ENCODE assay signal across 18 mouse cellular contexts in the genomic region with DNA sequence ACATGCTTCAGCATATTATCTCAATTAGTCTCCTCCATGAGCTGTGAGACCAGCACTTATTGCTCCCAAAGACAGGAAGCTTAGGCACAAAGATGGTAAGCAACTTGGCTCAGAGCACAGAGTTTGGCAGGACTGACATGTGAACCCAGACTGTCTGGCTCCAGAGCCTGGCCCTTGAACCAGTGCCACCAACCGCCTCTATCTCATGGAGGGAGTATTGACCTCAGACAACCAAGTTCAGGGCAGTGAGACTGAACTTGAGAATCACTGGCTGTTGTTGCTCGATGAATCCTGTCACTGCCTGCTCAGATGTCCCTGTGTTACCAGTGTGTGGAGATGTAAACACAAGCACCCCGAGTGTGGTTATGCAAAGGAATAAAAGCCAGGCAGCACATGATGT. TPM values are rescaled to one million over a fixed set of nuclear protein-coding genes. Genes with fewer than 3 reads are reported as not detected.
DNase-seq lines count a peak whose midpoint lies in the region; ATAC-seq lines count a peak whose summit lies in the region.
"Had no signal": no experiment of that assay in that cellular context is flagged by ENCODE, and none has a peak within 500 bp of the region (broad histone marks: within the 10 kb centered on the region; RNA-seq: fewer than 3 reads in every experiment).

No protein-coding gene starts in this region.

- DNase-seq in heart, adult 11 months = peak; percentile 96
- no peak for DNase-seq in heart, adult 8-10 months (ENCODE audit: low spot score)
- DNase-seq in lung, adult 18-20 months = peak; percentile 43 to 49
- DNase-seq in lung, postnatal 4 days = no peak
- DNase-seq in adipocyte (ENCODE audit: low spot score) = peak; percentile 71
- no peak for DNase-seq in right cerebral cortex, adult 2 months (ENCODE audit: low spot score in 2 of 2)
- DNase-seq: cerebellum, adult 2 months; thymus, adult 2 months had no signal

- H3K4me1 ChIP-seq in heart, embryonic 13.5 days = peaks cover 35% of the 10 kb centered on the region
- H3K4me1 ChIP-seq: liver, embryonic 15.5 days had no signal

- H3K4me3 ChIP-seq in heart, embryonic 13.5 days = no peak overlapping the region
- H3K4me3 ChIP-seq: embryonic facial prominence, embryonic 12.5 days; left cerebral cortex, adult 2 months; liver, embryonic 15.5 days; midbrain, embryonic 15.5 days had no signal

- H3K4me2 ChIP-seq in heart, embryonic 13.5 days = no peak overlapping the region
- H3K4me2 ChIP-seq: embryonic facial prominence, embryonic 12.5 days; liver, embryonic 15.5 days; midbrain, embryonic 15.5 days had no signal

- H3K9me3 ChIP-seq in heart, embryonic 13.5 days = no peaks in the 10 kb centered on the region
- H3K9me3 ChIP-seq: embryonic facial prominence, embryonic 12.5 days; liver, embryonic 15.5 days; midbrain, embryonic 15.5 days had no signal

- no peaks in the 10 kb centered on the region for H3K27me3 ChIP-seq in heart, embryonic 13.5 days (replicated peaks)
- H3K27me3 ChIP-seq: embryonic facial prominence, embryonic 12.5 days; liver, embryonic 15.5 days; midbrain, embryonic 15.5 days had no signal

- no peak for ATAC-seq in heart, embryonic 13.5 days (ENCODE audit: extremely low read depth, insufficient number of reproducible peaks, low FRiP score, low TSS enrichment)
- no peak for ATAC-seq in monocyte, adult 5-6 weeks (replicated peaks; ENCODE audit: insufficient number of reproducible peaks, low FRiP score, low TSS enrichment, poor library complexity, severe bottlenecking)
- ATAC-seq: forebrain, embryonic 16.5 days; intestine, postnatal 0 days; midbrain, embryonic 15.5 days had no signal

- no peaks in the 10 kb centered on the region for H3K36me3 ChIP-seq in heart, embryonic 13.5 days
- H3K36me3 ChIP-seq: embryonic facial prominence, embryonic 12.5 days; liver, embryonic 15.5 days; midbrain, embryonic 15.5 days had no signal

- no peak overlapping the region for H3K9ac ChIP-seq in heart, embryonic 13.5 days
- H3K9ac ChIP-seq: embryonic facial prominence, embryonic 12.5 days; liver, embryonic 15.5 days; midbrain, embryonic 15.5 days had no signal

- H3K27ac ChIP-seq in heart, embryonic 13.5 days (replicated peaks) = peak overlapping the region; percentile 16; the same call in 1 of the 2 replicates
- H3K27ac ChIP-seq: embryonic facial prominence, embryonic 12.5 days; left cerebral cortex, adult 2 months; liver, embryonic 15.5 days; midbrain, embryonic 15.5 days had no signal

- WGBS in heart, embryonic 13.5 days = 52% methylated on average over 3 of the region's 3 CpGs

RNA-seq across cellular contexts. Expression of a gene that starts 47.3 kb away (rescaled TPM):
- total RNA-seq in heart, adult 8-10 months (2022) = 1 to 10 TPM; 1.6 to 2.7 (median 2.4) TPM
- polyA plus RNA-seq in heart, embryonic 13.5 days (2015; fragmentation: Nextera tagmentation; extraction: Ambion mirVana) = 0.07 and 0.14 TPM in 2 replicates
- total RNA-seq in monocyte, adult 5-6 weeks (2017) = 0.68 TPM in 1 of 3 replicates, not detected in the others
- total RNA-seq: hematopoietic stem cell, adult 5-6 weeks; neutrophil, adult 5-6 weeks had no signal

Comparison
In these comparisons a context has a peak if more than half of its experiments do, and no peak if none do; other contexts are left out.
1. DNase-seq: peak in heart, adult 11 months (single experiment), lung, adult 18-20 months (2 of 2) and adipocyte (single experiment); none in heart, adult 8-10 months (single experiment), lung, postnatal 4 days (0 of 2) and right cerebral cortex, adult 2 months (0 of 2).